Mouse (Mus musculus): ENCODE results near the gene Smim1. TPM values are rescaled to one million over a fixed set of nuclear protein-coding genes. Genes with fewer than 3 reads are reported as not detected.

Gene Smim1
- polyA plus RNA-seq, 1 experiment from 2014 or later: 10.5 TPM

- Histone ChIP-seq H3K4me2 (ENCODE audit: low read depth) (no peak overlapping the region), H3K4me1 (ENCODE audit: control insufficient read depth, insufficient read depth, low read length) (peaks cover 8% of the 10 kb centered on the region; the same call in 1 of the 2 replicates), H3K9me3 (ENCODE audit: control insufficient read depth, low read length) (no peaks in the 10 kb centered on the region), H3K4me3 (ENCODE audit: low read depth, low read length) (no peak overlapping the region), H3K36me3 (ENCODE audit: control insufficient read depth, insufficient read depth, low read length) (peaks cover 9% of the 10 kb centered on the region), H3K9ac (ENCODE audit: low read length) (no peak overlapping the region), H3K27ac (ENCODE audit: low read depth, low read length) (peak overlapping the region; percentile 23; the same call in 1 of the 2 replicates), H3K27me3 (ENCODE audit: control insufficient read depth, insufficient read depth, low read length) (0 out of 2 replicates have a peak, but pooled peaks cover 7% of the 10 kb centered on the region)
- DNase-seq (ENCODE audit: low spot score) (no peak), ATAC-seq (ENCODE audit: insufficient read depth, low FRiP score, low TSS enrichment) (no peak)
- 41% methylated on average over 17 of the region's 17 CpGs for WGBS
Observed at GRCm38 (mm10) chr4:154024729-154025521, 1.1 kb downstream of the Smim1 start.

GRCm38 (mm10) chr4:154023754-154024601, 2.1 kb downstream of the Smim1 start:
- 26% methylated on average over 8 of the region's 8 CpGs for WGBS
- H3K4me1 ChIP-seq (ENCODE audit: control insufficient read depth, insufficient read depth, low read length): peaks cover 8% of the 10 kb centered on the region; the same call in 1 of the 2 replicates

GRCm38 (mm10) chr4:154022844-154023243, 3.2 kb downstream of the Smim1 start:
- Histone ChIP-seq H3K27ac (ENCODE audit: low read depth, low read length) (no peak overlapping the region), H3K4me1 (ENCODE audit: control insufficient read depth, insufficient read depth, low read length) (peaks cover 8% of the 10 kb centered on the region; the same call in 1 of the 2 replicates), H3K27me3 (ENCODE audit: control insufficient read depth, insufficient read depth, low read length) (0 out of 2 replicates have a peak, but pooled peaks cover 7% of the 10 kb centered on the region), H3K9ac (ENCODE audit: low read length) (no peak overlapping the region), H3K4me2 (ENCODE audit: low read depth) (no peak overlapping the region), H3K9me3 (ENCODE audit: control insufficient read depth, low read length) (no peaks in the 10 kb centered on the region), H3K36me3 (ENCODE audit: control insufficient read depth, insufficient read depth, low read length) (peaks cover 21% of the 10 kb centered on the region), H3K4me3 (ENCODE audit: low read depth, low read length) (no peak overlapping the region)
- DNase-seq (ENCODE audit: low spot score) (no peak), ATAC-seq (ENCODE audit: insufficient read depth, low FRiP score, low TSS enrichment) (no peak)
- WGBS: 50% methylated on average over 4 of the region's 4 CpGs

More at GRCm38 (mm10) chr4:154023754-154024601, 2.1 kb downstream of the Smim1 start:
- H3K27ac ChIP-seq (ENCODE audit: low read depth, low read length): peak overlapping the region; percentile 23; the same call in 1 of the 2 replicates
- ATAC-seq (ENCODE audit: insufficient read depth, low FRiP score, low TSS enrichment): no peak
- no peak overlapping the region for H3K4me3 ChIP-seq (ENCODE audit: low read depth, low read length)
- no peaks in the 10 kb centered on the region for H3K9me3 ChIP-seq (ENCODE audit: control insufficient read depth, low read length)
- no peak overlapping the region for H3K9ac ChIP-seq (ENCODE audit: low read length)
- 0 out of 2 replicates have a peak, but pooled peaks cover 7% of the 10 kb centered on the region for H3K27me3 ChIP-seq (ENCODE audit: control insufficient read depth, insufficient read depth, low read length)
- no peak overlapping the region for H3K4me2 ChIP-seq (ENCODE audit: low read depth)
- H3K36me3 ChIP-seq (ENCODE audit: control insufficient read depth, insufficient read depth, low read length): peaks cover 18% of the 10 kb centered on the region
- DNase-seq (ENCODE audit: low spot score): no peak

- ATAC-seq (ENCODE audit: insufficient read depth, low FRiP score, low TSS enrichment) (no peak), DNase-seq (ENCODE audit: low spot score) (no peak)
- 0 out of 2 replicates have a peak, but pooled peaks cover 7% of the 10 kb centered on the region for H3K27me3 ChIP-seq (ENCODE audit: control insufficient read depth, insufficient read depth, low read length)
- H3K9me3 ChIP-seq (ENCODE audit: control insufficient read depth, low read length): no peaks in the 10 kb centered on the region
- 76% methylated on average over 4 of the region's 4 CpGs for WGBS
- H3K4me1 ChIP-seq (ENCODE audit: control insufficient read depth, insufficient read depth, low read length): peaks cover 8% of the 10 kb centered on the region; the same call in 1 of the 2 replicates
- no peak overlapping the region for H3K9ac ChIP-seq (ENCODE audit: low read length)
- peaks cover 21% of the 10 kb centered on the region for H3K36me3 ChIP-seq (ENCODE audit: control insufficient read depth, insufficient read depth, low read length)
- H3K27ac ChIP-seq (ENCODE audit: low read depth, low read length): no peak overlapping the region
- H3K4me2 ChIP-seq (ENCODE audit: low read depth): no peak overlapping the region
- no peak overlapping the region for H3K4me3 ChIP-seq (ENCODE audit: low read depth, low read length)
Observed at GRCm38 (mm10) chr4:154022407-154022806, 3.6 kb downstream of the Smim1 start.

GRCm38 (mm10) chr4:154021432-154021831, 4.6 kb downstream of the Smim1 start:
- Histone ChIP-seq H3K4me3 (ENCODE audit: low read depth, low read length) (no peak overlapping the region), H3K27me3 (ENCODE audit: control insufficient read depth, insufficient read depth, low read length) (0 out of 2 replicates have a peak, but pooled peaks cover 3% of the 10 kb centered on the region), H3K9me3 (ENCODE audit: control insufficient read depth, low read length) (no peaks in the 10 kb centered on the region), H3K27ac (ENCODE audit: low read depth, low read length) (no peak overlapping the region), H3K4me1 (ENCODE audit: control insufficient read depth, insufficient read depth, low read length) (peaks cover 8% of the 10 kb centered on the region; the same call in 1 of the 2 replicates), H3K4me2 (ENCODE audit: low read depth) (no peak overlapping the region), H3K36me3 (ENCODE audit: control insufficient read depth, insufficient read depth, low read length) (peaks cover 30% of the 10 kb centered on the region), H3K9ac (ENCODE audit: low read length) (no peak overlapping the region)
- DNase-seq (ENCODE audit: low spot score): no peak
- WGBS: 91% methylated on average over 9 of the region's 9 CpGs
- ATAC-seq (ENCODE audit: insufficient read depth, low FRiP score, low TSS enrichment): 0 out of 2 replicates have a peak, but pooled peaks have one; percentile 23

- 79% methylated on average over 7 of the region's 7 CpGs for WGBS
- H3K27ac ChIP-seq (ENCODE audit: low read depth, low read length): no peak overlapping the region
- no peak overlapping the region for H3K4me2 ChIP-seq (ENCODE audit: low read depth)
- no peak overlapping the region for H3K4me3 ChIP-seq (ENCODE audit: low read depth, low read length)
- DNase-seq (ENCODE audit: low spot score): no peak
- H3K9ac ChIP-seq (ENCODE audit: low read length): no peak overlapping the region
- 0 out of 2 replicates have a peak, but pooled peaks cover 3% of the 10 kb centered on the region for H3K4me1 ChIP-seq (ENCODE audit: control insufficient read depth, insufficient read depth, low read length)
- no peak for ATAC-seq (ENCODE audit: insufficient read depth, low FRiP score, low TSS enrichment)
- no peaks in the 10 kb centered on the region for H3K27me3 ChIP-seq (ENCODE audit: control insufficient read depth, insufficient read depth, low read length)
- H3K36me3 ChIP-seq (ENCODE audit: control insufficient read depth, insufficient read depth, low read length): peaks cover 32% of the 10 kb centered on the region
- no peaks in the 10 kb centered on the region for H3K9me3 ChIP-seq (ENCODE audit: control insufficient read depth, low read length)
Observed at GRCm38 (mm10) chr4:154019571-154019970, 6.5 kb downstream of the Smim1 start.

GRCm38 (mm10) chr4:154015476-154015875, 10.6 kb downstream of the Smim1 start:
- peaks cover 26% of the 10 kb centered on the region for H3K36me3 ChIP-seq (ENCODE audit: control insufficient read depth, insufficient read depth, low read length)

GRCm38 (mm10) chr4:154012132-154012882, 13.7 kb downstream of the Smim1 start:
- H3K4me1 ChIP-seq (ENCODE audit: control insufficient read depth, insufficient read depth, low read length): peaks cover 9% of the 10 kb centered on the region
- H3K9ac ChIP-seq (ENCODE audit: low read length): peak overlapping the region; percentile 93
- ATAC-seq (ENCODE audit: insufficient read depth, low FRiP score, low TSS enrichment) (no peak), DNase-seq (ENCODE audit: low spot score) (no peak)
- no peaks in the 10 kb centered on the region for H3K27me3 ChIP-seq (ENCODE audit: control insufficient read depth, insufficient read depth, low read length)
- H3K27ac ChIP-seq (ENCODE audit: low read depth, low read length): no peak overlapping the region
- WGBS: 3% methylated on average over 55 of the region's 55 CpGs
- H3K4me3 ChIP-seq (ENCODE audit: low read depth, low read length): peak overlapping the region; percentile 97
- peak overlapping the region; percentile 96 for H3K4me2 ChIP-seq (ENCODE audit: low read depth)
- H3K9me3 ChIP-seq (ENCODE audit: control insufficient read depth, low read length): no peaks in the 10 kb centered on the region
- H3K36me3 ChIP-seq (ENCODE audit: control insufficient read depth, insufficient read depth, low read length): peaks cover 10% of the 10 kb centered on the region; the same call in 1 of the 2 replicates

More at GRCm38 (mm10) chr4:154015476-154015875, 10.6 kb downstream of the Smim1 start:
- Histone ChIP-seq H3K4me1 (ENCODE audit: control insufficient read depth, insufficient read depth, low read length) (peaks cover 9% of the 10 kb centered on the region), H3K9me3 (ENCODE audit: control insufficient read depth, low read length) (no peaks in the 10 kb centered on the region), H3K4me3 (ENCODE audit: low read depth, low read length) (no peak overlapping the region), H3K27ac (ENCODE audit: low read depth, low read length) (no peak overlapping the region), H3K9ac (ENCODE audit: low read length) (no peak overlapping the region), H3K27me3 (ENCODE audit: control insufficient read depth, insufficient read depth, low read length) (no peaks in the 10 kb centered on the region), H3K4me2 (ENCODE audit: low read depth) (no peak overlapping the region)
- ATAC-seq (ENCODE audit: insufficient read depth, low FRiP score, low TSS enrichment) (no peak), DNase-seq (ENCODE audit: low spot score) (no peak)
- WGBS: 97% methylated on average over 8 of the region's 11 CpGs

Data from neural tube, embryonic 11.5 days (tissue).